Mouse (Mus musculus): ENCODE data around the gene Atf3. TPM values are rescaled to one million over a fixed set of nuclear protein-coding genes. Genes with fewer than 3 reads are reported as not detected.

Atf3 gene
- polyA plus RNA-seq, 1 experiment from 2014 or later = 1.5 TPM

DNA sequence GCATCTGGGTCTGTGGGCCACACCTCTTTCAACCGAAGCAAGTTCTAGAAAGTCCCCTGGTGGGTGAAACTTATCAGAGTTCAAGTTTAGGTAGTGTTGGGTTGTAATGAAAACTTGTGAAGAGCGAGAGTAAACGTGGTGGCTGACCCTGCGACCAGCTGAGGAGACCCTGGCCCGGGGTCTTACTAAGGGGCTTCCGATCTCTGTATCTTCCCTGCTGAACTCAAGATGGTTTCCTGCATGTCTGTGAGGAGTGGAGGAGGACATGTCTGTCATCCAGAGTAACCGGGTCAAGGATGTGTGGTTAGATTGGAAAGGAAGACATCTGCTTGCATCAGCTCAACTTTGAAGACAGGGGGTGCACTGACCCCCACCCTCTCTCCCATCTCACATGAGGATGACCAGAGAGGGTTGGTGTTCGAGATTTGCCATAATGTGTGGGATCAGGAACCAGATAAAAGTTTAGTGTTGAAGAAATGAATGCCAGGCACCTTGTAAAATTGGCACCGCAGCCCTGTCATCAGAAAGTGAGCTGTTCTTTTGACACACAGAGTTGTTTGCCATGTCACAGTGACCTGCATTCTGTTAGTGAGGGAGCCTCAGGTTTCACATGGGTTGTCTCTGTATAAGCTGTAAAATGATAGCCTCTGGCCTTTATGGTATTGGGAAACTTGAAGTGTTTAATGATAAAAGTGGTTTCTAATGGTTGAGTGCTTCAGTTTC is 7.3 kb upstream of the Atf3 start:
- Histone ChIP-seq H3K4me1 (replicated peaks) (peaks cover 21% of the 10 kb centered on the region), H3K27me3 (no peaks in the 10 kb centered on the region), H3K4me3 (peak overlapping the region; percentile 80), H3K4me2 (peak overlapping the region; percentile 94), H3K9ac (peak overlapping the region; percentile 87), H3K9me3 (no peaks in the 10 kb centered on the region), H3K36me3 (no peaks in the 10 kb centered on the region), H3K27ac (peak overlapping the region; percentile 52; the same call in 1 of the 2 replicates)
- 55% methylated on average over 9 of the region's 9 CpGs for WGBS
- 0 out of 2 replicates have a peak, but pooled peaks have one; percentile 1 for ATAC-seq (ENCODE audit: low FRiP score)

- 2% methylated on average over 57 of the region's 57 CpGs for WGBS
- H3K27ac ChIP-seq = peak overlapping the region; percentile 52
- H3K4me1 ChIP-seq (replicated peaks) = peaks cover 21% of the 10 kb centered on the region
- H3K36me3 ChIP-seq = no peaks in the 10 kb centered on the region
- H3K9me3 ChIP-seq = no peaks in the 10 kb centered on the region
- H3K9ac ChIP-seq = peak overlapping the region; percentile 87
- H3K4me2 ChIP-seq = peak overlapping the region; percentile 94
- H3K27me3 ChIP-seq = no peaks in the 10 kb centered on the region
- peak; percentile 88 for ATAC-seq (ENCODE audit: low FRiP score)
- peak overlapping the region; percentile 80 for H3K4me3 ChIP-seq
These were observed 6.6 kb upstream of the Atf3 start for GRCm38 (mm10) chr1:191224302-191224980.

DNA sequence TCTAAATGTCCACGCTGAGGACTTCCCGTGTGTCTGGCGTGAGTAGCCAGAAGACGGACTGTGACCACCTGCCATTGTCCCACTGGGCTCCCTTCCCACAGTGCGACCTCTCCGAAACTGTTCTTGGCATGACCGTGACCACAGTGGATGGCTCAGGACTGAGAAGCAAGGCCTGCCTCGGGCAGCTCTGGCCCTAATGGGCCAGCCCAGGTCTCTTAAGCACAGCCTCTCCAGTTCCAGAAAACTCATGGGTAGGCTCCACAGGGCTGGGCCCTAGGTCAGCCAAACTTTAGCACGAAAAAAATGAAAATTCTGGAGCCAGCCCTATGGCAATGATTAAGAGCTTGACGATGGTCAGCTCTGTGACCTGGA is 6.1 kb upstream of the Atf3 start:
- no peaks in the 10 kb centered on the region for H3K27me3 ChIP-seq
- peak overlapping the region; percentile 69 for H3K9ac ChIP-seq
- peak; percentile 80 for ATAC-seq (ENCODE audit: low FRiP score)
- peak overlapping the region; percentile 44; the same call in 1 of the 2 replicates for H3K27ac ChIP-seq
- H3K4me1 ChIP-seq (replicated peaks) = peaks cover 21% of the 10 kb centered on the region
- peak overlapping the region; percentile 94 for H3K4me2 ChIP-seq
- no peaks in the 10 kb centered on the region for H3K36me3 ChIP-seq
- H3K9me3 ChIP-seq = no peaks in the 10 kb centered on the region
- WGBS = 53% methylated on average over 10 of the region's 10 CpGs
- H3K4me3 ChIP-seq = peak overlapping the region; percentile 80

GRCm38 (mm10) chr1:191222031-191222430 is 4.2 kb upstream of the Atf3 start:
- H3K9ac ChIP-seq = no peak overlapping the region
- 0 out of 2 replicates have a peak, but pooled peaks cover 3% of the 10 kb centered on the region for H3K27me3 ChIP-seq
- H3K36me3 ChIP-seq = no peaks in the 10 kb centered on the region
- no peak for ATAC-seq (ENCODE audit: low FRiP score)
- H3K27ac ChIP-seq = no peak overlapping the region
- H3K4me2 ChIP-seq = no peak overlapping the region
- no peak overlapping the region for H3K4me3 ChIP-seq
- H3K9me3 ChIP-seq = no peaks in the 10 kb centered on the region
- H3K4me1 ChIP-seq (replicated peaks) = peaks cover 21% of the 10 kb centered on the region
- 93% methylated on average over 4 of the region's 4 CpGs for WGBS

- WGBS = 84% methylated on average over 8 of the region's 8 CpGs
- ATAC-seq (ENCODE audit: low FRiP score) = no peak
- no peak overlapping the region for H3K4me2 ChIP-seq
These were observed 2.7 kb upstream of the Atf3 start for GRCm38 (mm10) chr1:191220588-191220987.

DNA sequence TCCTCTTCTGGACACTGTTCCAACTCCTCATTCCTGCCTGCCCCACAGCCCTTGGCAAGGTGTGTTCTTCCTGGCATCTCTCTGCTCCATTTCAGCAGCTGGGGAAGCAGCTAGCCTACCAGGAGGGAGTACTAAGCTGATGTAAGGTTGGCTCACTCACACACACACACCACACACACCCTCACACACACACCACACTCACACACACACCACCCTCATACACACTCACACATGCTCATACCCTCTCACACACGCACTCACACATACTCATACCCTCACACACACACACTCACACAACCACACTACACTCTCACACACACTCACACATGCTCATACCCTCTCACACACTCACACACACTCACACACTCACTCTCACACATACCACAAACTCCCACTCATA is 1.9 kb upstream of the Atf3 start:
- no peaks in the 10 kb centered on the region for H3K36me3 ChIP-seq
- H3K4me3 ChIP-seq = no peak overlapping the region
- peaks cover 12% of the 10 kb centered on the region for H3K4me1 ChIP-seq (replicated peaks)
- H3K27me3 ChIP-seq = 0 out of 2 replicates have a peak, but pooled peaks cover 8% of the 10 kb centered on the region
- H3K4me2 ChIP-seq = no peak overlapping the region
- no peak overlapping the region for H3K9ac ChIP-seq
- ATAC-seq (ENCODE audit: low FRiP score) = no peak
- H3K27ac ChIP-seq = no peak overlapping the region
- 100% methylated on average over 1 of the region's 1 CpGs for WGBS
- H3K9me3 ChIP-seq = no peaks in the 10 kb centered on the region

More at GRCm38 (mm10) chr1:191220588-191220987, 2.7 kb upstream of the Atf3 start:
- no peaks in the 10 kb centered on the region for H3K9me3 ChIP-seq
- H3K27me3 ChIP-seq = 0 out of 2 replicates have a peak, but pooled peaks cover 3% of the 10 kb centered on the region
- peaks cover 21% of the 10 kb centered on the region for H3K4me1 ChIP-seq (replicated peaks)
- no peak overlapping the region for H3K27ac ChIP-seq
- H3K4me3 ChIP-seq = no peak overlapping the region
- no peak overlapping the region for H3K9ac ChIP-seq
- no peaks in the 10 kb centered on the region for H3K36me3 ChIP-seq

- H3K4me3 ChIP-seq = no peak overlapping the region
- WGBS = 86% methylated on average over 5 of the region's 5 CpGs
- peaks cover 6% of the 10 kb centered on the region for H3K4me1 ChIP-seq (replicated peaks)
- no peak overlapping the region for H3K27ac ChIP-seq
- no peaks in the 10 kb centered on the region for H3K36me3 ChIP-seq
- H3K27me3 ChIP-seq = 0 out of 2 replicates have a peak, but pooled peaks cover 8% of the 10 kb centered on the region
- H3K9ac ChIP-seq = no peak overlapping the region
- no peak for ATAC-seq (ENCODE audit: low FRiP score)
- H3K4me2 ChIP-seq = no peak overlapping the region
- no peaks in the 10 kb centered on the region for H3K9me3 ChIP-seq
These were observed 744 bp upstream of the Atf3 start for GRCm38 (mm10) chr1:191218583-191218982.

- 0 out of 2 replicates have a peak, but pooled peaks cover 8% of the 10 kb centered on the region for H3K27me3 ChIP-seq
- WGBS = 33% methylated on average over 19 of the region's 19 CpGs
- H3K9ac ChIP-seq = 0 out of 2 replicates have a peak overlapping the region, but pooled peaks have one; percentile 11
- no peak overlapping the region for H3K27ac ChIP-seq
- H3K4me2 ChIP-seq = peak overlapping the region; percentile 20; the same call in 1 of the 2 replicates
- H3K4me1 ChIP-seq (replicated peaks) = 0 out of 2 replicates have a peak, but pooled peaks cover 4% of the 10 kb centered on the region
- H3K9me3 ChIP-seq = no peaks in the 10 kb centered on the region
- no peaks in the 10 kb centered on the region for H3K36me3 ChIP-seq
- ATAC-seq (ENCODE audit: low FRiP score) = no peak
- no peak overlapping the region for H3K4me3 ChIP-seq
These were observed 1.8 kb downstream of the Atf3 start for GRCm38 (mm10) chr1:191215776-191216661.

DNA sequence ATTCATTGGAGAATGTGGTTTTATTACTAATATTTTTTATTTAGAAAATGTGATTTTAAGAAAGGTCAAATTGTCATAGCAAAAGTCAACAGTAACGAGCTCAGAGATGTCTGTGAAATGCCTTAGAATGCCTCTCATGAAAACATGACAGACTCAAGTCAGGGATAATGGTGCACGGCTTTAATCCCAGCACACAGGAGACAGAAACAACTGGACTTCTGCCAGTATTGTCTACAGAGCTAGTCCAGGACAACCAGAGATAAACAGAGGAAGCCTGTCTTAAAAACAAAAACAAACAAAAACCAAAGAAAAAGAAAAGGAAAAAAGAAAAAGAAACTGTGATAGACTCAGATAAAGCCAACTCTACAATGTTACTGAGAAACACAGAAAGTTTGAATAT is 6.7 kb downstream of the Atf3 start:
- Histone ChIP-seq H3K4me2 (no peak overlapping the region), H3K9me3 (no peaks in the 10 kb centered on the region), H3K27ac (no peak overlapping the region), H3K4me3 (no peak overlapping the region), H3K9ac (no peak overlapping the region), H3K27me3 (0 out of 2 replicates have a peak, but pooled peaks cover 4% of the 10 kb centered on the region), H3K36me3 (no peaks in the 10 kb centered on the region), H3K4me1 (replicated peaks) (no peaks in the 10 kb centered on the region)
- WGBS = 60% methylated on average over 2 of the region's 2 CpGs
- ATAC-seq (ENCODE audit: low FRiP score) = no peak

- Histone ChIP-seq H3K36me3 (no peaks in the 10 kb centered on the region), H3K27me3 (no peaks in the 10 kb centered on the region), H3K9ac (no peak overlapping the region), H3K4me3 (no peak overlapping the region), H3K4me2 (no peak overlapping the region), H3K9me3 (no peaks in the 10 kb centered on the region), H3K27ac (no peak overlapping the region), H3K4me1 (replicated peaks) (no peaks in the 10 kb centered on the region)
- WGBS = 79% methylated on average over 5 of the region's 5 CpGs
- no peak for ATAC-seq (ENCODE audit: low FRiP score)
These were observed 12.0 kb downstream of the Atf3 start for GRCm38 (mm10) chr1:191205791-191206190.

DNA sequence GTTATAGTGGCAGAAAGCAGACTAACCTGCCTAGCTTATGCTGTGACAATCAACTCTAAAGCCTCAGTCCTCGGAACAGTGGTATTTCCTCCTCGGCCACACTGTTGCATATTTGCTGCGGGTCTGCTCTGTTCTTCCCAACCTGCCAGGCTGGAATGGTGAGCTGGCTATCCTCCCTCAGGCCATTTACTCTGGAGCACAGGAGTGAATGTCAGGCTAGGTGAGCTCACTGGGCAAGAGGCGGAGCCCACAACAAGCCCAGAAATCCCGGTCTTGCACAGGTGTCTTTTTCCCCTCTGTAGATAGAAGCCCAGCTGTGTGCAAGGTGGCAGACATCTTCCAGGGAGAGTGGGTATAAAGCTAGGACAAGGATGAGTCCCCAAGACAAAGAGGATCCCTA is 13.0 kb downstream of the Atf3 start:
- no peak overlapping the region for H3K4me3 ChIP-seq
- H3K27me3 ChIP-seq = no peaks in the 10 kb centered on the region
- no peaks in the 10 kb centered on the region for H3K36me3 ChIP-seq
- no peak for ATAC-seq (ENCODE audit: low FRiP score)
- H3K9ac ChIP-seq = no peak overlapping the region
- 85% methylated on average over 5 of the region's 5 CpGs for WGBS
- H3K4me1 ChIP-seq (replicated peaks) = no peaks in the 10 kb centered on the region
- no peaks in the 10 kb centered on the region for H3K9me3 ChIP-seq
- no peak overlapping the region for H3K4me2 ChIP-seq
- H3K27ac ChIP-seq = no peak overlapping the region

GRCm38 (mm10) chr1:191203496-191203895 is 14.3 kb downstream of the Atf3 start:
- Histone ChIP-seq H3K9ac (no peak overlapping the region), H3K27me3 (no peaks in the 10 kb centered on the region), H3K4me3 (no peak overlapping the region), H3K36me3 (no peaks in the 10 kb centered on the region), H3K9me3 (no peaks in the 10 kb centered on the region), H3K4me1 (replicated peaks) (no peaks in the 10 kb centered on the region), H3K4me2 (no peak overlapping the region), H3K27ac (no peak overlapping the region)
- no peak for ATAC-seq (ENCODE audit: low FRiP score)
- WGBS = 66% methylated on average over 2 of the region's 2 CpGs
